ENCODE assay signal across 14 mouse cellular contexts in the genomic region with DNA sequence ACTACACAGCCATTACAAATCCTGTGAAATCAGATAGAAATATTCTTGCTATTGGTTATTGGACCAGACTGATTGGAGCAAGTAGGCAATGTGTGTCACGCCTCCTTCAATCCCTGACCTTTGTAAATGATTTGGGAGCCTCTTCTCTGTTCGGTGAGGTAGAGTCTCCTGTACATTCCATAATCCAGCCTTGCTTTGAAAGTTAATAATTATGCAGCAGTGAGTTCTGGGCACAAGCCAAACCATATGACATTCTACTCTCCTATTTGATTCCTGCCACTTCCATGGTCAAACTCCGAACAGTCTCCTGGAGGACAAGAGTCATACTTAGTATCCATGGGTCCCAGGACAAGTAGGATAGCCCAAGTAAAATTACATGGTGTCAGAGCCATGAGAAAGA.
"Had no signal": no experiment of that assay in that cellular context is flagged by ENCODE, and none has a peak within 500 bp of the region (broad histone marks: within the 10 kb centered on the region; RNA-seq: fewer than 3 reads in every experiment).

No protein-coding gene starts in this region.

- H3K27me3 ChIP-seq: hindbrain, embryonic 13.5 days; limb, embryonic 13.5 days; midbrain, embryonic 12.5 days; neural tube, embryonic 13.5 days had no signal

- H3K4me2 ChIP-seq: hindbrain, embryonic 13.5 days; limb, embryonic 13.5 days; lung, embryonic 14.5 days; midbrain, embryonic 12.5 days; neural tube, embryonic 13.5 days had no signal

- H3K36me3 ChIP-seq: hindbrain, embryonic 13.5 days; limb, embryonic 13.5 days; midbrain, embryonic 12.5 days; neural tube, embryonic 13.5 days had no signal

- H3K9me3 ChIP-seq: hindbrain, embryonic 13.5 days; limb, embryonic 13.5 days; midbrain, embryonic 12.5 days; neural tube, embryonic 13.5 days had no signal

- H3K4me3 ChIP-seq: hindbrain, embryonic 13.5 days; limb, embryonic 13.5 days; midbrain, embryonic 12.5 days; neural tube, embryonic 13.5 days had no signal

- ATAC-seq: hindbrain, postnatal 0 days; midbrain, embryonic 16.5 days had no signal

- DNase-seq: left cerebral cortex, postnatal 4 days; lung, embryonic 14.5 days; lung, postnatal 10 days; lung, postnatal 4 days; retina, postnatal 1 day; right cerebral cortex, postnatal 14 days; thymus, postnatal 36 days had no signal

- H3K4me1 ChIP-seq: hindbrain, embryonic 13.5 days; limb, embryonic 13.5 days; midbrain, embryonic 12.5 days; neural tube, embryonic 13.5 days had no signal

- H3K9ac ChIP-seq: hindbrain, embryonic 13.5 days; limb, embryonic 13.5 days; liver, embryonic 14.5 days; lung, embryonic 14.5 days; midbrain, embryonic 12.5 days; neural tube, embryonic 13.5 days had no signal

- H3K27ac ChIP-seq: hindbrain, embryonic 13.5 days; hindbrain, postnatal 0 days; limb, embryonic 13.5 days; liver, embryonic 14.5 days; midbrain, embryonic 12.5 days; neural tube, embryonic 13.5 days had no signal
